Mouse (Mus musculus): ENCODE results near the gene 1700001P01Rik. TPM values are rescaled to one million over a fixed set of nuclear protein-coding genes. Genes with fewer than 3 reads are reported as not detected.
"Not testable (repeated sequence)": the region's sequence is repeated elsewhere in the genome, so short reads cannot be mapped to it uniquely, and the experiment has no call there.

1700001P01Rik gene
- polyA plus RNA-seq, 1 experiment from 2014 or later, result not detected

DNA sequence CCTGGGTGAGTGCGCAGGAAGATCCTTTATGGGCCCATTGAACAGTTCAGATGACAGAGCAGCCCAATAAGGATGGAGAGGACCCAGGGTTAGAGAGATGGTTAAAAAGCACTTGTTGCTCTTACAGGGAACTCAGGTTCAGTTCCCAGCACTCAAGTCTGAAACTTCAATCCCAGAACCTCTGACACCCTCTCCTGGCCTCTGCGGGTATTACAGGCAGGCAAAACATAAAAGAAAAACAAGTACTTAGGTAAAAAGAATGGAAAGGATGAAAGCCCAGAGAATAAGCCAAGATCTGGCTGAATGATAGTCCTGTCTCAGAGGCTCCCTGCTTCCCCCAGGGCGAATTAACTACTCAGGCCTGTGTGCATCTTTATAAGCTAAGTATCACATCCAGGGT is 36.6 kb downstream of the 1700001P01Rik start:
- peak; percentile 37; the same call in 1 of the 2 replicates for TF ChIP-seq CTCF (IDR thresholded peaks at IDR 0.05; ENCODE audit: low read depth)
- DNase-seq (no peak), ATAC-seq (ENCODE audit: insufficient read depth) (no peak)
- no peak overlapping the region for H3K27ac ChIP-seq (ENCODE audit: low read depth)
- no peaks in the 10 kb centered on the region for H3K9me3 ChIP-seq (ENCODE audit: low read depth, low read length)
- no peak overlapping the region for H3K4me3 ChIP-seq (ENCODE audit: low read depth, low read length)
- WGBS, result 83% methylated on average over 3 of the region's 3 CpGs
- 0 out of 2 replicates have a peak, but pooled peaks cover 3% of the 10 kb centered on the region for H3K36me3 ChIP-seq (ENCODE audit: insufficient read depth)
- no peaks in the 10 kb centered on the region for H3K27me3 ChIP-seq (ENCODE audit: insufficient read depth, low read length)
- no peak overlapping the region for H3K9ac ChIP-seq
- peaks cover 10% of the 10 kb centered on the region; the same call in 1 of the 2 replicates for H3K4me1 ChIP-seq (ENCODE audit: insufficient read depth)
- no peak overlapping the region for H3K4me2 ChIP-seq

- Histone ChIP-seq H3K27ac (ENCODE audit: low read depth) (no peak overlapping the region), H3K4me3 (ENCODE audit: low read depth, low read length) (no peak overlapping the region), H3K9ac (no peak overlapping the region), H3K4me1 (ENCODE audit: insufficient read depth) (peaks cover 10% of the 10 kb centered on the region; the same call in 1 of the 2 replicates), H3K36me3 (ENCODE audit: insufficient read depth) (0 out of 2 replicates have a peak, but pooled peaks cover 3% of the 10 kb centered on the region), H3K27me3 (ENCODE audit: insufficient read depth, low read length) (no peaks in the 10 kb centered on the region), H3K9me3 (ENCODE audit: low read depth, low read length) (no peaks in the 10 kb centered on the region), H3K4me2 (no peak overlapping the region)
- DNase-seq, result peak; percentile 37
- 52% methylated on average over 6 of the region's 6 CpGs for WGBS
- peak; percentile 40; the same call in 1 of the 2 replicates for TF ChIP-seq CTCF (IDR thresholded peaks at IDR 0.05; ENCODE audit: low read depth)
- no peak for ATAC-seq (ENCODE audit: insufficient read depth)
Observed at GRCm38 (mm10) chr11:97738703-97739102, 37.0 kb downstream of the 1700001P01Rik start.

DNA sequence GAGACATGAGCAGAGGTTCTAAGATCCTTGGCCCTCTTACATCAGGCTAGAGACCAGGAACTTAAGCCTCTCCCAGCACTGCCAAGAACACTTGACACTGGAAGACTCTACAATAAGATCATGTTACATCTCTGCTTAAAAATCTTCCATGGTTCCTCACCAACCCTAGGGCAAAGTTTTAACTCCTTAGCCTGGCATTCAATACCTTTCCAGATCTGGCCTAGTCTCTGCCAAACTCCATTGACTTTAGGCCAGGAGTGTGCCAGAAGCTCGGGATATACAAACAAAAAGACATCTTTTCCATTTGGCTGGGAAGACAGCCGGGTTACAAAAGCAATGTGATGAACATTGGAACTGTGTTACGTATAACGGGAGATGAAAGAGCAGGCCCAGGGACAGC is 38.1 kb downstream of the 1700001P01Rik start:
- Histone ChIP-seq H3K4me1 (ENCODE audit: insufficient read depth) (peaks cover 2% of the 10 kb centered on the region; the same call in 1 of the 2 replicates), H3K4me3 (ENCODE audit: low read depth, low read length) (no peak overlapping the region), H3K27me3 (ENCODE audit: insufficient read depth, low read length) (no peaks in the 10 kb centered on the region), H3K36me3 (ENCODE audit: insufficient read depth) (0 out of 2 replicates have a peak, but pooled peaks cover 4% of the 10 kb centered on the region), H3K27ac (ENCODE audit: low read depth) (no peak overlapping the region), H3K9ac (no peak overlapping the region), H3K9me3 (ENCODE audit: low read depth, low read length) (no peaks in the 10 kb centered on the region), H3K4me2 (no peak overlapping the region)
- no peak for TF ChIP-seq CTCF (IDR thresholded peaks at IDR 0.05; ENCODE audit: low read depth)
- ATAC-seq (ENCODE audit: insufficient read depth) (no peak), DNase-seq (no peak)
- WGBS, result 62% methylated on average over 4 of the region's 4 CpGs

DNA sequence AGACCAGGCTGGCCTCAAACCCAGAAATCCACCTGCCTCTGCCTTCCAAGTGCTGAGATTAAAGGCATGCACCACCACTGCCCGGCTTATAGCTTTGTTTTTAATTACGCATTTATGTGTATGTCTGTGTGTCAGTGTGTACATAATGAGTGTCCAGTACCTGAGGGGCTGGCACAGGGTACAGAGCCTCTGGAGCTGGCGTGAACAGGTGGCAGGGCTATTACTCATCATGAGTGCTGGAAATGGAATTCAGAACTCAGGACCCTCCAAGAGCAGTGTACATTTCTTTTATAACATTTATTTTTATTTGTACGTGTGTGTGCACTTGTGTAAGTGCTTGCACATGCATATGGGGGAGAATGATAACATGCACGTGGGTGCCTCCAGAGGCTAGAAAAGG is 39.1 kb downstream of the 1700001P01Rik start:
- TF ChIP-seq CTCF (IDR thresholded peaks at IDR 0.05; ENCODE audit: low read depth), result no peak
- no peak overlapping the region for H3K4me3 ChIP-seq (ENCODE audit: low read depth, low read length)
- ATAC-seq (ENCODE audit: insufficient read depth) (no peak), DNase-seq (no peak)
- peaks cover 12% of the 10 kb centered on the region; the same call in 1 of the 2 replicates for H3K36me3 ChIP-seq (ENCODE audit: insufficient read depth)
- no peak overlapping the region for H3K27ac ChIP-seq (ENCODE audit: low read depth)
- no peaks in the 10 kb centered on the region for H3K9me3 ChIP-seq (ENCODE audit: low read depth, low read length)
- H3K4me1 ChIP-seq (ENCODE audit: insufficient read depth), result no peaks in the 10 kb centered on the region
- no peaks in the 10 kb centered on the region for H3K27me3 ChIP-seq (ENCODE audit: insufficient read depth, low read length)
- 85% methylated on average over 5 of the region's 5 CpGs for WGBS
- no peak overlapping the region for H3K9ac ChIP-seq
- H3K4me2 ChIP-seq, result no peak overlapping the region

GRCm38 (mm10) chr11:97734810-97735209 is 40.9 kb downstream of the 1700001P01Rik start:
- H3K4me3 ChIP-seq (ENCODE audit: low read depth, low read length); H3K27me3 ChIP-seq (ENCODE audit: insufficient read depth, low read length); H3K9me3 ChIP-seq (ENCODE audit: low read depth, low read length); DNase-seq; ATAC-seq (ENCODE audit: insufficient read depth); H3K4me2 ChIP-seq; H3K9ac ChIP-seq; H3K27ac ChIP-seq (ENCODE audit: low read depth); H3K4me1 ChIP-seq (ENCODE audit: insufficient read depth): not testable (repeated sequence)
- WGBS, result 87% methylated on average over 5 of the region's 5 CpGs
- H3K36me3 ChIP-seq (ENCODE audit: insufficient read depth), result peaks cover 25% of the 10 kb centered on the region; the same call in 1 of the 2 replicates

DNA sequence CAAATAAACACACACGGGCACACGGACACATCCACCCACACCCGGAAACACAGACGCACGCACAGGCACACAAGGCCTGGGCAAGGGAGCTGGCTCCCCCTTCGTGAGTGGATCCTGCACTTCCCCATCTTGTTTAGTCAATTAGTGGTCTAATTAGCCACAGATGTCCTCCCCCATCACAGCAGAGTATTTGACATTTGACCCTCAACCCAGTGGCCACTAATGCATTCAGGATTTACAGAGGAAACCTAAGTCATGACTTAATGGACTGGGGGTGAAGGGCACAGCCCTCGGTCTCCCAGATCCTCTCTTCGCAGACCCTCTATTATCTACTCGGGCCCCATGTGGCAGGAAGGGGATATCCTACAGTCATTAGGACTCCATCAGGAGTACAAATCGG is 42.0 kb downstream of the 1700001P01Rik start:
- H3K4me2 ChIP-seq, result no peak overlapping the region
- H3K9ac ChIP-seq, result no peak overlapping the region
- no peak overlapping the region for H3K27ac ChIP-seq (ENCODE audit: low read depth)
- no peaks in the 10 kb centered on the region for H3K27me3 ChIP-seq (ENCODE audit: insufficient read depth, low read length)
- no peak for TF ChIP-seq CTCF (IDR thresholded peaks at IDR 0.05; ENCODE audit: low read depth)
- ATAC-seq (ENCODE audit: insufficient read depth) (no peak), DNase-seq (peak; percentile 23)
- no peaks in the 10 kb centered on the region for H3K9me3 ChIP-seq (ENCODE audit: low read depth, low read length)
- H3K36me3 ChIP-seq (ENCODE audit: insufficient read depth), result peaks cover 35% of the 10 kb centered on the region; the same call in 1 of the 2 replicates
- 32% methylated on average over 10 of the region's 10 CpGs for WGBS
- H3K4me1 ChIP-seq (ENCODE audit: insufficient read depth), result no peaks in the 10 kb centered on the region
- H3K4me3 ChIP-seq (ENCODE audit: low read depth, low read length), result no peak overlapping the region

GRCm38 (mm10) chr11:97728730-97729129 is 47.0 kb downstream of the 1700001P01Rik start:
- no peaks in the 10 kb centered on the region for H3K27me3 ChIP-seq (ENCODE audit: insufficient read depth, low read length)
- H3K9me3 ChIP-seq (ENCODE audit: low read depth, low read length), result no peaks in the 10 kb centered on the region
- DNase-seq (no peak), ATAC-seq (ENCODE audit: insufficient read depth) (no peak)
- 77% methylated on average over 7 of the region's 7 CpGs for WGBS
- no peaks in the 10 kb centered on the region for H3K4me1 ChIP-seq (ENCODE audit: insufficient read depth)
- no peak overlapping the region for H3K27ac ChIP-seq (ENCODE audit: low read depth)
- no peak overlapping the region for H3K9ac ChIP-seq
- H3K4me2 ChIP-seq, result no peak overlapping the region
- peaks cover 77% of the 10 kb centered on the region for H3K36me3 ChIP-seq (ENCODE audit: insufficient read depth)
- H3K4me3 ChIP-seq (ENCODE audit: low read depth, low read length), result no peak overlapping the region
- TF ChIP-seq CTCF (IDR thresholded peaks at IDR 0.05; ENCODE audit: low read depth), result no peak

All from lung, embryonic 14.5 days (tissue).